8 mouse cellular contexts compared by ENCODE assay signal in the genomic region with DNA sequence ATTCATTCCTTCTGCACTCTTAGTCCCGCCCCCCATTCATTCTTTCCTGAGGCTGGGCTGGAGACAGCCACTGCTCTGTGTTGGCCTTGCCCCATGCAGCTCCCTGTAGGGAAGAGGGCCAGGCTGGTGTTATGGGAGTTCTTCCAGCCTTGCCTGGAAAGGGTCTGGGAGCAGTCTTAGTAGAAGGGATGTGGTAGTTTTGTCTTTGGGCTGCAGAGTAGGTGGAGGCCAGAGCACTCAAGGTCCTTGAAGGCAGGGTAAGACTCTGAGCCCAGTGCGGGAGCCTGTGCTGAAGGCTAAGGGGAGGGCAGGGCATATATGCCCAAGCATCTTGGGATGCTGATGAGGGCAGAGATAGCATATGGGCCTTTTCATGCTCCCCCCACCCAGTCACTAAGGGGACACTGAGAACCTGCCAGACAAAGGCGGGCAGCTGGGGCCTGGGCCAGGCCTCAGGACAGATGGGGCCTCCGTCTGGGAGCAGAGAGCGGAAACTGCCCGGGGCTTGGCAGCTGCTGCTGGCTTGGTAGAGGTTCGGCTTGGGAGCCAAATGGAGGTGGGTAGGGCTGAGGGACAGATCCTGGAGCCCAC. TPM values are rescaled to one million over a fixed set of nuclear protein-coding genes. Genes with fewer than 3 reads are reported as not detected.
A peak's percentile ranks its signal among the peaks of the same experiment; 100 is the strongest.
DNase-seq lines count a peak whose midpoint lies in the region; ATAC-seq lines count a peak whose summit lies in the region.

No protein-coding gene starts in this region.

- WGBS in embryonic facial prominence, embryonic 12.5 days, result 80% methylated on average over 7 of the region's 7 CpGs
- whole genome bisulfite sequencing in hindbrain, embryonic 10.5 days, result 58% methylated on average over 7 of the region's 7 CpGs
- WGBS in limb, embryonic 15.5 days, result 57% methylated on average over 7 of the region's 7 CpGs

- peaks cover 13% of the 10 kb centered on the region; the same call in 1 of the 2 replicates for H3K4me1 ChIP-seq in embryonic facial prominence, embryonic 12.5 days
- H3K4me1 ChIP-seq in hindbrain, embryonic 10.5 days (replicated peaks), result peaks cover 93% of the 10 kb centered on the region
- peaks cover 62% of the 10 kb centered on the region for H3K4me1 ChIP-seq in limb, embryonic 15.5 days

- H3K4me3 ChIP-seq in embryonic facial prominence, embryonic 12.5 days, result no peak overlapping the region
- H3K4me3 ChIP-seq in hindbrain, embryonic 10.5 days, result no peak overlapping the region
- H3K4me3 ChIP-seq in limb, embryonic 15.5 days, result no peak overlapping the region

- peak; percentile 39 for DNase-seq in lung, postnatal 10 days
- DNase-seq in lung, adult 18-20 months, result no peak
- peak; percentile 69 for DNase-seq in hindbrain, embryonic 10.5 days (ENCODE audit: low spot score)
- peak; percentile 55 for DNase-seq in testis, postnatal 10 days (ENCODE audit: low spot score)
- no peak for DNase-seq in kidney, adult 8-10 months
- DNase-seq in natural killer cell, adult 2 months (ENCODE audit: low spot score in 2 of 2), result no peak

- H3K9me3 ChIP-seq in embryonic facial prominence, embryonic 12.5 days, result no peaks in the 10 kb centered on the region
- H3K9me3 ChIP-seq in hindbrain, embryonic 10.5 days, result no peaks in the 10 kb centered on the region
- no peaks in the 10 kb centered on the region for H3K9me3 ChIP-seq in limb, embryonic 15.5 days

- H3K9ac ChIP-seq in embryonic facial prominence, embryonic 12.5 days, result no peak overlapping the region
- no peak overlapping the region for H3K9ac ChIP-seq in limb, embryonic 15.5 days

- H3K27ac ChIP-seq in embryonic facial prominence, embryonic 12.5 days, result no peak overlapping the region
- peak overlapping the region; percentile 86 for H3K27ac ChIP-seq in hindbrain, embryonic 10.5 days
- peak overlapping the region; percentile 69 for H3K27ac ChIP-seq in limb, embryonic 15.5 days

- H3K36me3 ChIP-seq in embryonic facial prominence, embryonic 12.5 days, result 0 out of 2 replicates have a peak, but pooled peaks cover 3% of the 10 kb centered on the region
- no peaks in the 10 kb centered on the region for H3K36me3 ChIP-seq in hindbrain, embryonic 10.5 days
- H3K36me3 ChIP-seq in limb, embryonic 15.5 days, result peaks cover 3% of the 10 kb centered on the region; the same call in 1 of the 2 replicates

- no peaks in the 10 kb centered on the region for H3K27me3 ChIP-seq in embryonic facial prominence, embryonic 12.5 days
- H3K27me3 ChIP-seq in hindbrain, embryonic 10.5 days (ENCODE audit: insufficient read depth, poor library complexity, severe bottlenecking), result no peaks in the 10 kb centered on the region
- no peaks in the 10 kb centered on the region for H3K27me3 ChIP-seq in limb, embryonic 15.5 days

- no peak overlapping the region for H3K4me2 ChIP-seq in embryonic facial prominence, embryonic 12.5 days (replicated peaks)
- no peak overlapping the region for H3K4me2 ChIP-seq in limb, embryonic 15.5 days

- ATAC-seq in embryonic facial prominence, embryonic 12.5 days (ENCODE audit: insufficient number of reproducible peaks, insufficient read depth, low FRiP score, low TSS enrichment), result 0 out of 2 replicates have a peak, but pooled peaks have one; percentile 19
- no peak for ATAC-seq in limb, embryonic 15.5 days (ENCODE audit: insufficient number of reproducible peaks, low FRiP score, low TSS enrichment, low read depth)

RNA-seq across cellular contexts. Expression of gene Sdc3, which starts 12.5 kb away (rescaled TPM):
- polyA plus RNA-seq in embryonic facial prominence, embryonic 12.5 days (2016; fragmentation: Nextera tagmentation; extraction: Ambion mirVana), result 39.9 and 41.1 TPM in 2 replicates
- polyA plus RNA-seq in hindbrain, embryonic 10.5 days (2016; fragmentation: Nextera tagmentation; extraction: Ambion mirVana), result 30.0 and 38.4 TPM in 2 replicates
- polyA plus RNA-seq in limb, embryonic 15.5 days (2015; fragmentation: Nextera tagmentation; extraction: Ambion mirVana), result 34.9 and 39.4 TPM in 2 replicates

Comparison
In these comparisons a context has a peak if more than half of its experiments do, and no peak if none do; other contexts are left out.
1. DNase-seq: peak in lung, postnatal 10 days (single experiment), hindbrain, embryonic 10.5 days (single experiment) and testis, postnatal 10 days (single experiment); none in lung, adult 18-20 months (0 of 2), kidney, adult 8-10 months (0 of 2) and natural killer cell, adult 2 months (0 of 2).